Mouse (Mus musculus) right cerebral cortex, adult 2 months (tissue): Measurements from ENCODE around the gene B3gnt3.

Experiments
- DNase-seq, 2 experiments: peaks; one replicate each; pipeline ENCODE4 v3.0.0; 2021 to 2022; ENCODE audit warnings: low spot score in 2 of 2

The B3gnt3 gene

GRCm38 (mm10) chr8:71678216-71678615, 23.4 kb downstream of the B3gnt3 start:
- no peak for DNase-seq

DNA sequence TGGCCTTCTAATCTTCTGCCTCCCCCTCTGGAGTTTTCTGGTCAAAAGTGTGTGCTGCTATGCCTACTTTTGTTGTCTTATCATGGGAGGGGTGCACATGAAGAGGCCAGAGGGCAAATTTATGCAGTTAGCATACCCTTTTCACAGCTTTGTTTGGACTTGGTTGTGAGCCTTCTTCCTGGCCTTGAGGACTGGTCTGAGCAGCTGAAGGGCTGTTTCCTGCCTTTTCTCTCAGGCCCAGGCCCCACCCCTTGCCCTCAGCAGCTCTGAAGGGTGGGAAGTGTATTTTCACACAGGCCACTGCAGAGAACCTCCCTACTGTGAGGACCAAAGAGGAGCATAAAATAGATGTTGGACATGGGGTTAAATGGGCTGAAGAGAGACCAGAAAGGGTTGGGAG, 24.0 kb downstream of the B3gnt3 start:
- DNase-seq = no peak

GRCm38 (mm10) chr8:71676803-71677202, 24.8 kb downstream of the B3gnt3 start:
- no peak for DNase-seq

GRCm38 (mm10) chr8:71676020-71676741, 25.4 kb downstream of the B3gnt3 start, which contains the start of gene Jak3:
TSS of gene Jak3 (plus strand) at chr8:71676296.
- DNase-seq = peak in 1 of 2 experiments; percentile 51

DNA sequence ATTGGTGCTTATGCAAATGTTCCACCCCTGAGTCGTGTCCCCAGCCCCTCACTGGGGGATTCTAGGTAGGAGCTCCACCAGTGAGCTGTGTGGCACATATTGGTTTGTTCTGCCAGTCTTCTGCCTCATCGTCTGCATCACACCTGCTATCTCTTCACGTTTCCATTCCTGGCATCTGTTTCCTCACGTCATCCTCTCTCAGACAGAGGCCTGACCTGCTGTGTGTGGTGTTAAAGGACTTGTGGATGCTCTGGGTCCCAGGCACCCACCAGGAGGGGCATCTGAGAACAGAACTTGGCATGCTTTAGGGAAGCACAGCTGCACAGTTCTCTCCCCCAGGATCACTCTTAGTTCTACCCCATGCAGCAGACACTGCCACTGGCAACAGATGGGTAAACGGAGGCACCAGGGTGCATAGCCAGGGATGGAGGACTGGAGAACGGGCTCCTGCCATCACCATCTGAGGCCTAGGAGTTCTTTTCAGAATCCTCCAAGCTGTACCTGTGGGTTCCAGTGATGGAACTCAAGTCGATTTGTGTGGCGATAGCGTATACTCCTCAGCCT, 26.1 kb downstream of the B3gnt3 start:
- no peak for DNase-seq

DNA sequence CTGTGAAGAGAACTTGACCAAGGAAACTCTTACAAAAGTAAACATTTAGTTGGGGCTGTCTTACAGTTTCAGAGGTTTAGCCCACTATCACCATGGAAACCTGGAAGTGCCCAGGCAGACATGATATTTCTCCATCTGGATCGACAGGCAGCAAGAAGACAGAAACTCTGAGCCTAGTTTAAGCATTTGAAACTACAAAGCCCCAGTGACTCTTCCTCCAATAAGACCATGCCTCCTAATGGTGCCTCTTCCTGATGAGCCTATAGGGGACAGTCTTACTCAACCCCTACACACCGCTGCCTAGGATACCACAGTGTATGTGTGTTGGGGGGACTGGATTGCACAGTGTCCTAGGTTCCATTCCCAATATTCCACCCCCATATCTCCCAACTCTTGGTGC, 27.5 kb downstream of the B3gnt3 start:
- DNase-seq = no peak

GRCm38 (mm10) chr8:71672168-71672735, 29.3 kb downstream of the B3gnt3 start:
- DNase-seq = no peak

- DNase-seq = peak; percentile 91 to 92
Measured at GRCm38 (mm10) chr8:71671549-71671965, 30.0 kb downstream of the B3gnt3 start, which contains the start of gene Unc13a. TSS of gene Unc13a (minus strand) at chr8:71671757.

GRCm38 (mm10) chr8:71670621-71671548, 30.7 kb downstream of the B3gnt3 start:
- peak; percentile 72 to 78 for DNase-seq

GRCm38 (mm10) chr8:71670198-71670597, 31.4 kb downstream of the B3gnt3 start:
- peak in 1 of 2 experiments; percentile 56 for DNase-seq

DNA sequence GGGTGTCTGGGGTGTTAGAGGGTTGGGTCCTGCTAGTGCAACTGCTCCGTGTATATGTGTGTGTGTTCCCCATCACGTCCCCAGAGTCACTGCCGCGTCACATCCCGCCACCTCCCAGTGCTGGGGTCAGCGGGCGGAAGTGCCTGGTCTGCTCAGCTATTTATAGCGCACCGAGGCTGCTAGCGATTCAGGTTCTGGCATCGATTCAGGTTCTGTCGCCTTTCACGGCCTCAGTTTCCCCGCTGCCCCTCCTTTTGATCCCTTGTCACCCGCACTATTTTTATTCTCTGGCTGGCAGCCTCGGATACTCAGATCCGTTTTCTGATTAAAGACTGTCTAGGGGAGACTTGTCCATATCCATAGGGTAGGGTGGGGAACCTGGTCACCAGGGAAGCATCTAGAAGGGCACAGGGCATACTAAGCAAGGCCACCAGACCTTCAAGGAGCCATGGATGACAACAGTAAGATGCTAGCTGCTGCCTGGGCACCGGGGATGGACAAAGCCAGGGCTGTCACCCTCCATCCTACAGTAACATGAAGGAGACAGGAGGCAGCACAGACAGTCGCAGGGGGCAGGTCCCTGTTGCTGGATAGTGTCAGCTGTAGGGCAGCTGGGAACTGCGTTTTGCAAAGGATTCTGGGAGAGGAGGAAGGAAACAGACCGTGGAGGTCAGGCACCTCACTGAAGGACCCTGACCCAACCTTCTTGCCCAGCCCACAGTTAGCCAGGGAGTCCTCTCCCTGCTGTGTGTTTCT, 33.2 kb downstream of the B3gnt3 start:
- DNase-seq = peak; percentile 29 to 52

- DNase-seq = no peak
Measured at GRCm38 (mm10) chr8:71667256-71667655, 34.3 kb downstream of the B3gnt3 start.

GRCm38 (mm10) chr8:71666855-71667254, 34.7 kb downstream of the B3gnt3 start:
- DNase-seq = no peak

DNA sequence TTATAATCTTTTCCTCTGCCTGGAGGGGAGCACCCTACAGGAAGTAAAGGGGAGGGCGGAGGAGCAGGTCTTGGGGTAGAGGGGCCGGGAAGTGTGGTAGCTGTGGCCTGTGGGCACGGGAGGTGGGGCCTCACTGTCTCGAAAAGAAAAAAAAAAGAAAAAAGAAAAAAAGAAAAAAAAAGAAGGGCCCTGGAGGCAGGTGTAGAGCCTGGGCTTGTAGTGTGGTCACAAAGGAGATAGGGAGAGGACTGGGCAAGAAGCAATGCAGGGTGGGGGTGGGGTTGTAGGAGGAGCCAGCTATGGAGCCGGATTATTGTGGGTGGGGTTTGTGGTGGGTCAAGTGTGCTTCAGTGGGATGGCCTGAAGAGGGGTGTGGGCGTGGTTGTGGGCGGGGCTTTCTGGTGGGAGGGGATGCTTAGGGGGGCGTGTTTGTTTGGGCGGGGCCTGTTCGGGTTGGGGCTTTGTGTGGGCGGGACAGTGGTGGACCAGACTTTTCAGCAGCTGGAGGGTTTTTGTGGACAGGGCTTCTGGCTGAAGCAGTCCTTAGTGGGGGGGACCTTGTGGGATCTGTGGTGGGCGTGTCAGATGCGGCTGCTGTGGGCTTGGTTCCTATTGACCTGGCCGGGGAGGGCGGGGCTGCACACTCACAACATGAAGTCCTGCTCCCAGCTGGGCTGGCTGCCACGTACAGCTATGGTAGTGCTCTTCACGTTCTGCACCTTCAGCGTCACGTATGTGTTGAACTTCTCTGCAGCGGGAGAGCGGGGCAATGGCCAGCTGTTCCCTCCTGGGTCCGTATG, 36.1 kb downstream of the B3gnt3 start:
- DNase-seq = no peak

- peak; percentile 89 to 91 for DNase-seq
Measured at GRCm38 (mm10) chr8:71660325-71661120, 41.1 kb downstream of the B3gnt3 start.

- DNase-seq = no peak
Measured at GRCm38 (mm10) chr8:71659751-71660150, 41.8 kb downstream of the B3gnt3 start.

- DNase-seq = no peak
Measured at GRCm38 (mm10) chr8:71658515-71659049, 43.0 kb downstream of the B3gnt3 start.

DNA sequence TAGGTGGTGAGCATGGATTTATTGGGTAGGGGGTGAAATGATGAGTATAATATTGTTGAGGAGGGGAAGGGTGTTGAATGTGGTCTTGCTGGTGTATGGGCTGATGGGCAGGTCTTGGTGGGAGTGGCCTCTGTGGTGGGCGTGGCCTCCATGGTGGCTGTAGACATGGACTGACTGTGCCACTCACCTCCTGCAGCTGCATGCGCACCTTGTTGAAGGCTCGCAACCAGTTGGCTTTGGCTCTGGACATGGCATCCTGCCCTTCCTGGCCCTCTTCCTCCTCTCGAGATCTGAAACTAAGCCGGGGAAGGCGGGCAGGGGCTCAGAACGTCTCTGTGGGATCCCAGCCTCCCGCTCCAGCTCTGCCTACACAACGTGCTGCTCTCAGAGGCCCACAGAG, 43.8 kb downstream of the B3gnt3 start:
- DNase-seq = no peak

- DNase-seq = no peak
Measured at GRCm38 (mm10) chr8:71654600-71654999, 47.0 kb downstream of the B3gnt3 start.
